Mouse (Mus musculus) 416B (cell line): ENCODE results near the gene Fam71a.
"Not testable (repeated sequence)": the region's sequence is repeated elsewhere in the genome, so short reads cannot be mapped to it uniquely, and the experiment has no call there.

ENCODE experiments used
- DNase-seq: peaks from one replicate; pipeline ENCODE4 v3.0.0; 2011; ENCODE audit warnings: low read depth

The Fam71a gene

GRCm38 (mm10) chr1:191181469-191182259 is 17.0 kb upstream of the Fam71a start:
- no peak for DNase-seq

GRCm38 (mm10) chr1:191180397-191180796 is 15.8 kb upstream of the Fam71a start:
- peak; percentile 10 for DNase-seq

GRCm38 (mm10) chr1:191179846-191180245 is 15.2 kb upstream of the Fam71a start:
- DNase-seq: no peak

GRCm38 (mm10) chr1:191178511-191179188 is 14.0 kb upstream of the Fam71a start:
- DNase-seq: no peak

- DNase-seq: no peak
Measured at GRCm38 (mm10) chr1:191176887-191177286, 12.3 kb upstream of the Fam71a start.

- peak; percentile 68 for DNase-seq
Measured at GRCm38 (mm10) chr1:191172487-191172886, 7.9 kb upstream of the Fam71a start.

- no peak for DNase-seq
Measured at GRCm38 (mm10) chr1:191170444-191170843, 5.8 kb upstream of the Fam71a start.

GRCm38 (mm10) chr1:191166189-191166588 is 1.6 kb upstream of the Fam71a start:
- no peak for DNase-seq

- no peak for DNase-seq
Measured at GRCm38 (mm10) chr1:191154314-191154713, 10.3 kb downstream of the Fam71a start.

GRCm38 (mm10) chr1:191153052-191153451 is 11.6 kb downstream of the Fam71a start:
- peak; percentile 51 for DNase-seq

GRCm38 (mm10) chr1:191150924-191151605 is 13.6 kb downstream of the Fam71a start:
- DNase-seq: no peak

GRCm38 (mm10) chr1:191149489-191149888 is 15.1 kb downstream of the Fam71a start:
- DNase-seq: not testable (repeated sequence)

- DNase-seq: peak; percentile 72
Measured at GRCm38 (mm10) chr1:191140983-191141382, 23.6 kb downstream of the Fam71a start.

- DNase-seq: no peak
Measured at GRCm38 (mm10) chr1:191138874-191139495, 25.6 kb downstream of the Fam71a start.

- no peak for DNase-seq
Measured at GRCm38 (mm10) chr1:191138436-191138835, 26.2 kb downstream of the Fam71a start.

GRCm38 (mm10) chr1:191135406-191135805 is 29.2 kb downstream of the Fam71a start:
- no peak for DNase-seq

GRCm38 (mm10) chr1:191132934-191133333 is 31.7 kb downstream of the Fam71a start:
- DNase-seq: peak; percentile 99

GRCm38 (mm10) chr1:191132240-191132639 is 32.4 kb downstream of the Fam71a start:
- DNase-seq: no peak

GRCm38 (mm10) chr1:191131692-191132091 is 32.9 kb downstream of the Fam71a start:
- DNase-seq: peak; percentile 35

- DNase-seq: peak; percentile 73
Measured at GRCm38 (mm10) chr1:191125811-191126638, 38.6 kb downstream of the Fam71a start.

GRCm38 (mm10) chr1:191124288-191124687 is 40.3 kb downstream of the Fam71a start:
- no peak for DNase-seq
